Mouse (Mus musculus) olfactory bulb, adult 2 months (tissue): ENCODE measurements around the gene Ifitm1.

Source experiments
- CTCF ChIP-seq: fragments of 200-500 bp; IDR thresholded peaks from 2 replicates; pipeline ENCODE4 v1.5.1; 2012; ENCODE audit warnings: low read depth, mild to moderate bottlenecking, low read length, moderate library complexity; ENCODE audit not compliant: insufficient read depth
- POLR2A ChIP-seq: fragments of 200-500 bp; IDR thresholded peaks from 2 replicates; pipeline ENCODE4 v1.6.1; 2012; ENCODE audit warnings: mild to moderate bottlenecking, low read depth, low read length, moderate library complexity; ENCODE audit not compliant: insufficient read depth

GRCm38 (mm10) chr7:140943356-140943755 is 23.7 kb upstream of the Ifitm1 start:
- TF ChIP-seq POLR2A (no peak), CTCF (no peak)
